Mouse (Mus musculus) midbrain, embryonic 12.5 days (tissue): Measurements from ENCODE around the gene Atp2a2. TPM values are rescaled to one million over a fixed set of nuclear protein-coding genes. Genes with fewer than 3 reads are reported as not detected.

Source experiments
- ATAC-seq: fragments of 200-750 bp; cut with Nextera tagmentation; 2 replicates; pipeline ENCODE4 v1.8.0; 2017; ENCODE audit warnings: low read depth, moderate TSS enrichment, moderate library complexity; ENCODE audit not compliant: low FRiP score
- H3K27ac ChIP-seq: fragments of 300-500 bp; sonication (generic); replicated peaks from 2 replicates; pipeline ENCODE4 v1.5.1; 2016; ENCODE audit warnings: mild to moderate bottlenecking
- H3K27me3 ChIP-seq: fragments of 300-500 bp; sonication (generic); 2 replicates; pipeline ENCODE4 v1.6.1; 2016; ENCODE audit warnings: mild to moderate bottlenecking
- H3K36me3 ChIP-seq: fragments of 300-500 bp; sonication (generic); 2 replicates; pipeline ENCODE4 v1.6.1; 2016
- H3K4me1 ChIP-seq: fragments of 300-500 bp; sonication (generic); 2 replicates; pipeline ENCODE4 v1.6.1; 2016
- H3K4me2 ChIP-seq: fragments of 300-500 bp; sonication (generic); replicated peaks from 2 replicates; pipeline ENCODE4 v1.6.1; 2016; ENCODE audit warnings: mild to moderate bottlenecking, moderate library complexity
- H3K4me3 ChIP-seq: fragments of 300-500 bp; sonication (generic); 2 replicates; pipeline ENCODE4 v1.5.1; 2016; ENCODE audit warnings: mild to moderate bottlenecking
- H3K9ac ChIP-seq: fragments of 300-500 bp; sonication (generic); replicated peaks from 2 replicates; pipeline ENCODE4 v1.6.1; 2016; ENCODE audit warnings: mild to moderate bottlenecking, moderate library complexity
- H3K9me3 ChIP-seq: fragments of 300-500 bp; sonication (generic); 2 replicates; pipeline ENCODE4 v1.6.1; 2016; ENCODE audit warnings: mild to moderate bottlenecking
- WGBS: fragments of 180-500 bp; shearing (Covaris S2); methylation state at CpG from one replicate; pipeline ENCODE4 v1.1.7; 2016; 5-methylcytosine and 5-hydroxymethylcytosine counted together
- polyA plus RNA-seq: library from polyadenylated mRNA; unstranded; fragments of >200 nt; fragmentation: Nextera tagmentation; extraction: Ambion mirVana; gene quantifications from 2 replicates; pipeline ENCODE4 v1.2.1, GENCODE M21; 2016

Gene Atp2a2
- polyA plus RNA-seq, 1 experiment from 2014 or later: 59.4 TPM

GRCm38 (mm10) chr5:122528591-122528990 is 26.6 kb upstream of the Atp2a2 start:
- Histone ChIP-seq H3K9me3 (no peaks in the 10 kb centered on the region), H3K27me3 (no peaks in the 10 kb centered on the region), H3K9ac (no peak overlapping the region), H3K4me2 (no peak overlapping the region), H3K36me3 (no peaks in the 10 kb centered on the region), H3K27ac (no peak overlapping the region), H3K4me1 (peaks cover 17% of the 10 kb centered on the region; the same call in 1 of the 2 replicates), H3K4me3 (no peak overlapping the region)
- ATAC-seq: no peak
- WGBS: 60% methylated on average over 3 of the region's 3 CpGs

DNA sequence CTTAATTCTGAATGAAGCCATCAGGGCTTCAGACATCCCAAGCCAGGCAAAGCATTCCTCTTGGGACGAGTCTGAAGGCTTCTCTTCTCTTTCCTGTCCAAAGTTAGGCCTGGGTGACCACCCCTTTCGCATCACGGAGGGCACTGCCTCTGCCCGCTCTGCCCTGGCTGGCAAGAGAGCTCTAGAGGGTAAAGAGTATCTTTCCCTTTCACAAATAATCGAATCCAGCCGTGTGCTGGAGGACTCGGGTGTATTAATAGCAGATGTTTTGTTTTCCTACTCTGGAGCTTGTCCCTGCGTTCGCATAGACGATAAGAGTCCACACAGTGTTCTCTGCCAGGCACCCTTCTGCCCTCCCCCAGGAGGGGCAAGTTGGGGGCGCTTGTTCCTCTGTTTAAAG is 25.7 kb upstream of the Atp2a2 start:
- H3K9ac ChIP-seq: no peak overlapping the region
- WGBS: 77% methylated on average over 11 of the region's 11 CpGs
- H3K4me1 ChIP-seq: peaks cover 17% of the 10 kb centered on the region; the same call in 1 of the 2 replicates
- no peak for ATAC-seq
- no peak overlapping the region for H3K4me3 ChIP-seq
- H3K9me3 ChIP-seq: no peaks in the 10 kb centered on the region
- H3K27me3 ChIP-seq: no peaks in the 10 kb centered on the region
- H3K36me3 ChIP-seq: no peaks in the 10 kb centered on the region
- no peak overlapping the region for H3K27ac ChIP-seq
- no peak overlapping the region for H3K4me2 ChIP-seq

DNA sequence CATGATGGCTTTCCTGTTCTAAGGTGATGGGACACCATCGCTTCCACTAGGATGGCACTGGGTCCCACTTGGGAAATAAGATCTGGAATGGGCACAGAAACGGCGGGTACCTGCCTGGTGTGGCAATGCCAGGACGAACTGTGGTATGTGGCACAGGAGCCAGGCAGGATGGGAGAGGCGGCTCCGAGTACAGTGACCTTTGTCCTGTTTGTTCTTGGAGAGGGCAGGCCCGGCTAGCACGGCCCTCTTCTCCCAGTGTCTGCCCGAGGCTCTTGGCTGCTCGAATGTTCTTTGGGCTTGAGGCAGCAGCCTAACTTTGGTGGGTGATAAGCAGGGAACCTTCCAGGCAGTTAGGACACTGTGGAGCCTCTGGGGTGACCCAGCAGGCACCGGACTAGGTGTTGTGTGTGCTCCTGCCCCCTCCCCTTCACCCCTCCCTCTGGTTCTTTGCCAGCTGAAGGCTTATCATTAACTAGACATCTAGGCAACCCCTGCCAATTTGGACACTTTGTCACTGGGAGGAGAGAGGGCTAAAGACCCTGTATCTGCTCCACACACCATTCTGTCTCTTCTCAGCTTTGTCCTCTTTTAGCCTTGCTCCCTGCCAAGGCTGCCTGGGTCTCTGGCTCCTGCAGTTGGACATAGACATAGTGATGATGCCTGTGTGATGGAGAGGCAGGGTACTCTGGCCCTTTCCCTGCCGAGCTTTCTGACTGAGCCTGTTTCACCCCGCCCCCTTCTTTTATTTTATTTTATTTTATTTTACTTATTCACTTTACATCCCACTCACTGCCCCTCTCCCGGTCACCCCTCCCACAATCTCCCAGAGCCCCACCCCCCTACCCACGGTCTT is 25.1 kb upstream of the Atp2a2 start:
- Histone ChIP-seq H3K4me3 (no peak overlapping the region), H3K27me3 (no peaks in the 10 kb centered on the region), H3K27ac (no peak overlapping the region), H3K4me2 (no peak overlapping the region), H3K4me1 (peaks cover 17% of the 10 kb centered on the region; the same call in 1 of the 2 replicates), H3K36me3 (no peaks in the 10 kb centered on the region), H3K9ac (no peak overlapping the region), H3K9me3 (no peaks in the 10 kb centered on the region)
- WGBS: 77% methylated on average over 15 of the region's 15 CpGs
- ATAC-seq: no peak

- ATAC-seq: no peak
- H3K27ac ChIP-seq: no peak overlapping the region
- peaks cover 17% of the 10 kb centered on the region; the same call in 1 of the 2 replicates for H3K4me1 ChIP-seq
- H3K27me3 ChIP-seq: no peaks in the 10 kb centered on the region
- H3K9me3 ChIP-seq: no peaks in the 10 kb centered on the region
- no peak overlapping the region for H3K4me3 ChIP-seq
- H3K36me3 ChIP-seq: no peaks in the 10 kb centered on the region
- H3K4me2 ChIP-seq: no peak overlapping the region
- 95% methylated on average over 9 of the region's 9 CpGs for WGBS
- H3K9ac ChIP-seq: no peak overlapping the region
Observed at GRCm38 (mm10) chr5:122526405-122526804, 24.4 kb upstream of the Atp2a2 start.

- 90% methylated on average over 14 of the region's 14 CpGs for WGBS
- no peaks in the 10 kb centered on the region; the same call in 1 of the 2 replicates for H3K27me3 ChIP-seq
- peaks cover 17% of the 10 kb centered on the region; the same call in 1 of the 2 replicates for H3K4me1 ChIP-seq
- H3K9ac ChIP-seq: no peak overlapping the region
- H3K27ac ChIP-seq: no peak overlapping the region
- H3K9me3 ChIP-seq: no peaks in the 10 kb centered on the region
- H3K36me3 ChIP-seq: no peaks in the 10 kb centered on the region
- no peak overlapping the region for H3K4me3 ChIP-seq
- ATAC-seq: no peak
- H3K4me2 ChIP-seq: no peak overlapping the region
Observed at GRCm38 (mm10) chr5:122525238-122525931, 23.4 kb upstream of the Atp2a2 start.

DNA sequence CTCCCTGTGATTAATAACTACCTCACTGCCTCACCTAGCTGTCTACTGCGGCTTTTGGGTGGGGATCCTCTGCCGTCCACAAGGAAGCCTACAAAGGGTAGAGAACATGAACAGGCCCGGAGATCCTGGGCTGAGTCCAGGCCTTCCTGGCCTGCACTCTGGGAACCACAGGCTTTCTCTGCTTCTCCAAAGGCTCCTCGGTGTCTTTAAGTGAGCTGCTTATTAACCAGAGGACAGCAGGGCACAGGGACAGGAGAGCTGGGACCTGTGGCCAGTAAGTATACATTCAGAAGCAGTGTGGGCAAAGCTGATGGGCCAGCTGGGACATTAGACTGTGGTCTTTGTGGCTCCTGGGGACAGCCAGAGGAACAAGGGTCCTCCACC is 22.8 kb upstream of the Atp2a2 start:
- ATAC-seq: no peak
- Histone ChIP-seq H3K9me3 (no peaks in the 10 kb centered on the region), H3K4me3 (no peak overlapping the region), H3K27ac (no peak overlapping the region), H3K27me3 (no peaks in the 10 kb centered on the region; the same call in 1 of the 2 replicates), H3K4me1 (peaks cover 17% of the 10 kb centered on the region; the same call in 1 of the 2 replicates), H3K4me2 (no peak overlapping the region), H3K9ac (no peak overlapping the region), H3K36me3 (no peaks in the 10 kb centered on the region)
- WGBS: 87% methylated on average over 4 of the region's 4 CpGs

GRCm38 (mm10) chr5:122524244-122524643 is 22.2 kb upstream of the Atp2a2 start:
- H3K9me3 ChIP-seq: no peaks in the 10 kb centered on the region
- H3K9ac ChIP-seq: no peak overlapping the region
- H3K36me3 ChIP-seq: no peaks in the 10 kb centered on the region
- H3K4me2 ChIP-seq: no peak overlapping the region
- no peaks in the 10 kb centered on the region; the same call in 1 of the 2 replicates for H3K27me3 ChIP-seq
- no peak for ATAC-seq
- H3K4me3 ChIP-seq: no peak overlapping the region
- WGBS: 34% methylated on average over 3 of the region's 3 CpGs
- peaks cover 17% of the 10 kb centered on the region; the same call in 1 of the 2 replicates for H3K4me1 ChIP-seq
- no peak overlapping the region for H3K27ac ChIP-seq

- no peaks in the 10 kb centered on the region; the same call in 1 of the 2 replicates for H3K27me3 ChIP-seq
- H3K4me2 ChIP-seq: no peak overlapping the region
- no peaks in the 10 kb centered on the region for H3K9me3 ChIP-seq
- 0 out of 2 replicates have a peak, but pooled peaks cover 6% of the 10 kb centered on the region for H3K4me1 ChIP-seq
- no peaks in the 10 kb centered on the region for H3K36me3 ChIP-seq
- no peak overlapping the region for H3K4me3 ChIP-seq
- no peak overlapping the region for H3K27ac ChIP-seq
- ATAC-seq: no peak
- WGBS: 25% methylated on average over 3 of the region's 3 CpGs
- no peak overlapping the region for H3K9ac ChIP-seq
Observed at GRCm38 (mm10) chr5:122521130-122521473, 19.1 kb upstream of the Atp2a2 start.

DNA sequence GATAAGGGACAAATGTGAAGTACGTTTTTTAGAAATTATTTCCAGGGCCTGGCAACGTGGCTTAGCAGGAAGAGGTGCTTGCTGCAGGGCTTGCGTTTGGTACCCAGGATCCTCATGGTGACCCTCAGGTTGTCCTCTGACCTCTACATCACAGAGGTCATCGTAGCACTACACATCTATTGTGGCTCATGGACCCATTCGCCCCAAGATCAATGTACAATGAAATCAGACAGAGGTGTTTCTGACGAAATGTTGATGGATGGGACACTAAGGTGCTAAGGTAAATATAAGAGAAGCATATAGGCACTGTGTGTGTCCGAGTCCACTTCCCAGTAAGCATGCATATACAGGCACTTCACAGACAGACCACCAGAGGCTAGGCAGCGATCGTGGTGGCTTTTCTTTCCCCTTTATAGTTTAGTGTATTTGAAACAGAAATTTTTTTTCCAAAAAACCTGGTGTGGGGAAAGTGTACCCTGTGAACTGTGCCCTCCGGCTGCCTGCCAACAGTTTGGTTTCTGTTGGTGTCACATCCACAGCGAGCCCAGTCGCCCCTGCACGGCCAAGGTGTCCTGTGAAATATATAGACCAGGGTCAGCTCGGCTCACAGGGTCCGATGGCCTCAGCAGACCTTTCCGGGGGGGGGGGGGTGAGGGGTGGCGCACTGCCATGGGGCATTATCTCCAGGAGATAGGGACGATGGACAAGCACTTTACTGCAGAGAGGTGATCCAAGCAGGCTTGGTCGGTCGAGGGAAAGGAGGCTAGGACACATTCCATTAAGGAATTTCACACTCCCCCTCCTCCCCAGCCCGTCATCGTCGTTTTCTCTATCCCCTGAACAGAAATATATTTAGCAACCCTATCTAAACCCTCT is 18.5 kb upstream of the Atp2a2 start:
- no peaks in the 10 kb centered on the region for H3K36me3 ChIP-seq
- 69% methylated on average over 23 of the region's 23 CpGs for WGBS
- no peaks in the 10 kb centered on the region for H3K9me3 ChIP-seq
- H3K4me1 ChIP-seq: 0 out of 2 replicates have a peak, but pooled peaks cover 6% of the 10 kb centered on the region
- no peak overlapping the region for H3K4me2 ChIP-seq
- ATAC-seq: no peak
- no peak overlapping the region for H3K9ac ChIP-seq
- no peak overlapping the region for H3K27ac ChIP-seq
- no peaks in the 10 kb centered on the region; the same call in 1 of the 2 replicates for H3K27me3 ChIP-seq
- H3K4me3 ChIP-seq: no peak overlapping the region

- WGBS: 62% methylated on average over 7 of the region's 7 CpGs
Observed at GRCm38 (mm10) chr5:122519043-122519660, 17.1 kb upstream of the Atp2a2 start.

GRCm38 (mm10) chr5:122518247-122518646 is 16.2 kb upstream of the Atp2a2 start:
- Histone ChIP-seq H3K36me3 (no peaks in the 10 kb centered on the region), H3K4me3 (no peak overlapping the region), H3K4me2 (no peak overlapping the region), H3K27ac (no peak overlapping the region), H3K4me1 (peaks cover 15% of the 10 kb centered on the region), H3K9ac (no peak overlapping the region), H3K27me3 (no peaks in the 10 kb centered on the region; the same call in 1 of the 2 replicates), H3K9me3 (no peaks in the 10 kb centered on the region)
- ATAC-seq: no peak
- 22% methylated on average over 8 of the region's 8 CpGs for WGBS

More at GRCm38 (mm10) chr5:122519043-122519660, 17.1 kb upstream of the Atp2a2 start:
- Histone ChIP-seq H3K27me3 (no peaks in the 10 kb centered on the region; the same call in 1 of the 2 replicates), H3K4me3 (no peak overlapping the region), H3K9me3 (no peaks in the 10 kb centered on the region), H3K27ac (no peak overlapping the region), H3K36me3 (no peaks in the 10 kb centered on the region), H3K4me1 (peaks cover 7% of the 10 kb centered on the region), H3K4me2 (no peak overlapping the region), H3K9ac (no peak overlapping the region)
- ATAC-seq: no peak
